Mouse (Mus musculus) gastrocnemius, postnatal 25 days (tissue): Measurements from ENCODE around the gene D17H6S53E. TPM values are rescaled to one million over a fixed set of nuclear protein-coding genes. Genes with fewer than 3 reads are reported as not detected.
A peak's percentile ranks its signal among the peaks of the same experiment; 100 is the strongest.
"Not testable (repeated sequence)": the region's sequence is repeated elsewhere in the genome, so short reads cannot be mapped to it uniquely, and the experiment has no call there.

Experiments
- DNase-seq: peaks from one replicate; pipeline ENCODE4 v3.0.0; 2022
- total RNA-seq, 2 experiments: library from RNA; stranded (reverse); gene quantifications; 1 replicate in 1 of 2; 2 replicates in 1 of 2; pipeline ENCODE4 v1.2.3; 2021

Gene D17H6S53E
- total RNA-seq, 2 experiments from 2014 or later, result 19.5 to 22.6 TPM

DNA sequence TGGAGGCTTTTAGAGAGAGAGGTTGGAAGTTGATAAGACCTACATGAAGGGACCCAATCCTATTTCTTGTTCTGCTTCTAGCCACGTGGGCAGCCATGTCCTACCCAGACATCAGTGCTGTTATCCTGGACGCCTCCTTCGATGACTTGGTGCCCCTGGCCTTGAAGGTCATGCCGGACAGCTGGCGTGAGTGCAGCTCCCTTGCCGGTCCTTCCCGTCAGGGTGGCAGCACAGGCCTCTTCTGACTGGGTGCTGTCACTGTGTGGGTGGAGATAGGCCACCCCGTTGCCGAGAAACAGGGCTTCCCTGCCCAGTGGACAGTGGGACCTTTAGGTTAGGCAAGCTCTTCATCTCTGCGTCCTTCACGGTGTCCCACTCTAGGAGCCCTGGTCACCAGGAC, 25.0 kb upstream of the D17H6S53E start:
- DNase-seq, result no peak

DNA sequence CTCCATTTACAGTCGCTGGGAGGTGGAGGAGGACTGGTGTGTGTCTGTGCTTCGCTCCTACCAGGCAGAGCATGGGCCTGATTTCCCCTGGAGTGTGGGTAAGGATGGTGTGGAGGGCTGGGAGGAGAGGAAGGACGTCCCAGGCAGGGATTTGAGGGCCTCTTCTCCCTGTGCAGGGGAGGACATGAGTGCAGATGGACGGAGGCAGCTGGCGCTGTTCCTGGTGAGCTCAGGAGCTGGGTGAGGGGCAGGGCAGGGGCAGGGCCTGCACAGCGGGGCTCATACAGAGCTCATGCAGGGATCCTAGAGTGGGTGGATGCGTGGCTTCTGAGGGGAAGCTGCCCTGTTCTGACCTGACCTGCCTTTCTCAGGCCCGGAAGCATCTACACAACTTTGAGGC, 23.9 kb upstream of the D17H6S53E start:
- no peak for DNase-seq

DNA sequence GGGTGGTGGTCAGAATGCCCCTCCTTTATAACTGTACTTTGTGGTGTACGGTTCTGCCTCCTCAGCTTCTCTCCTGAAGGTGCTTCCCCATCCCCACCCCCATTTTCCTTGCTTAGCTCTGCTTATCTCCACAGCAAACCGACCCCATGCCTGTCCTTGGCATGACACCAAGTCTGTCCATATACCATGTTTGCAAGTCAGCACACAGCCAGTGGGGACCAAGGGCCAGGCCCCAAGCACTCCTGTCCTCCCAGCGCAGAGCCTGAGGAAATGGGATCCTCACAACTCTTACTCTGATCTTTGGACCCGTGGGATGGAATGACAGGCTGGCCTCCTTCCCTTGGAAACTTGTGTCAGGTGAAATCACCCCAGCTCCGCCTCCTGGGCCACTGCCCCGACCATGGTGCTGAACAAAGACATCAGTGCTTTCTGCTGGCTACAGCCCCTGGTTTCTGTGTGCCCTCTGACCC, 22.9 kb upstream of the D17H6S53E start:
- peak; percentile 27 for DNase-seq

DNA sequence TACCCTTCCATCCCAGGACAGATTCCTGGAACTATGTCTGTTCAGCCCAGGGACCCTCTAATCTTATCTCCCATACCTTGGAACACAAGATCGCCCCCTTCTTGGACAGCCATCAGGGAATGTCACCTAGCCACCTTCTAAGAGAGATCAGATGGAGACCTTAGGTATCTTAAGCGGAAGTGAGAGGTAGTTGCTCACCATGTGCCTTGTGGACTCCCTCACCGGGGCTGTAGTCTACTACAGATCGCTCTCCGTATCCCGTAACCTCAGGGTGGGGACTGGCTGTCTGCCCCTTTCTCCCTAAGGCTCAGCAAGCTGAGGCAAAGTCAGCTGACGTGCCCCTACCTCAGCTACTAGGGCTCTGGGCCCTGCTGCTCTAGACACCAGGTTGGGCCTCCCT, 22.1 kb upstream of the D17H6S53E start:
- no peak for DNase-seq

DNA sequence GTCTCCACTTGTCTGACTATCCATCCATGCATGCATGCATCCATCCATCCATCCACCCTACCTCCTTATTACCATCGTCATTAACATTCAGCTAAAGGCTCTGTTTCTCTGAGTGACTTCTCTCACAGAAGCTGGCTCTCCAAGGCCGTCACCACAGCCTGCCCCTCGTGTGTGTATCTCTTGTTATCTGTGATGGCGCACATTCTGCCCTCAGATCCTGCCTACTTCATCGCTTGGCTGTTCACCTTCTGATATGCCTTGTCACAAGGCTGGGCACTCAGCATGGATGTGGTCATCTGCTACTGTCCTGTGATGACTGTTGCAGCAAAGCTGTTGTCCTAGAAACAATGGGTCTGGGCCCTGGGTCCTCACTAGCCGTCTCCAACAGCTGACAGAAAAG, 21.4 kb upstream of the D17H6S53E start:
- DNase-seq, result no peak

DNA sequence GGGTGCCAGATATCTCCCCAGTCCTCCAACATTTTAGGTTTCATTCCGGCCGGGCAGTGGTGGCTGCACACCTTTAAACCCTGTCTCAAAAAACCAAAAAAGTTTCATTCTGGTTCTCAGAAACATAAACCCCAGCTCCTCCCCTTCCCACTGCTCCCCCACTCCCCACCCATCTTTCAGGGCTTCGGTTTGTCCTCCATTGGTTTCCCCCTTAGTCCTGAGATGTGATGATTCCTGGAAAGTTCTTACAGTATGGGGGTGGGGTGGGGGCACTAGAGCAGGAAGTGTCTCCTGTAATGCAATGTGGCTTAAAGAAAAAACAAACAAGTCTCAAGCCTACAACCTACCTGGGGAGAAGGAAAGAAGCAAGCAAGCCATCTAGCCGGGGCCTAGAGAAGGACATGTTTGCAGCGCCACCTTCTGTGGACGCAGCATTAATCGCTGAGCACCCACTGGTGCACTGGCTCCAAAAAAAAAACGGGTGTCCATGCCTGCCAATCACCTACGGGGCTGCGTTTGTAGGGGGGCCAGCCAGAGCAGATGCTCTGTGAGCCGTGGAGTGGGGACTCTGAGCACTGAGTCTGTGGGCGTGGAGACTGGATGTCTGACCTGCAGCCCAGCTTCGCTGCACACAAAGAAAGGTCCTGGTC, 20.3 kb upstream of the D17H6S53E start:
- DNase-seq, result no peak

DNA sequence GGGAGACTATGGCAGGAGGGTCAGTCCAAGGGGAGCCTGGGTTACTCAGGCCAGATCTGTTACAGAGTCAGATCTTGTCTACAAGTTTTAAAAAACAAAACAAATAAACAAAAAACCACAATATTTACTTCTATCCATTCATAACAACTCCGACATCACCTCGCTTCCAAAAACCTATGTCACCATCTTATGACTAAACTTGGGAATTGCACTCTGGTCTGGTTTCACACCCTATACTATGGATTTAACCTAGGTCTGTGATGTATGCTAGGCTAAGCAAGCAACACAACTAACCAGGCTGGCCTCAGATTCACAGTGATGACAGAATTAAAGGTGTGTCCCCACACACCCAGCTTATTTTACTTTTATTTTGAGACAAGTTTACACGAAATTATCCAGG, 19.7 kb upstream of the D17H6S53E start:
- DNase-seq, result no peak

DNA sequence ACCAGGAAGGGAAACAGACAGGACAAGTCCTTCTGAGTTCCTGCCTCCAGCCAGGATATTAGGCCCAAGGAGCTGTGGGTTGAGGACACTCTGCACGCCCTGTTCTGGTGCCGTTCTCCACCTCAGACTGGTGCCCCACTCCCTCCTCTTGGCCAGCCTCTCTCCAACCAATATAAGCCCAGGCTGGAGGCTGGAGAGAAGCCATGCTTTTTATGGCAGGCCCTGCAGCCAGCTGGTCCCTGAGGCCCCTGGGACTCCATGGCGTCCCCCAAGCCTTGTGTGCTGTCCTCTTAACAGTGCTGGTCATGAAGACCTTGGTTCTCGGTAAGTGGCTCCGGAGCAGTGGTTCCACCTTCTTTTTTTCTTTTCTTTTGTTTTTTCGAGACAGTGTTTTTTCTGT, 18.1 kb upstream of the D17H6S53E start, which contains the start of gene Ly6g5c:
TSS of gene Ly6g5c (plus strand) at position 183 of the 400 bp plus-strand sequence.
- no peak for DNase-seq

DNA sequence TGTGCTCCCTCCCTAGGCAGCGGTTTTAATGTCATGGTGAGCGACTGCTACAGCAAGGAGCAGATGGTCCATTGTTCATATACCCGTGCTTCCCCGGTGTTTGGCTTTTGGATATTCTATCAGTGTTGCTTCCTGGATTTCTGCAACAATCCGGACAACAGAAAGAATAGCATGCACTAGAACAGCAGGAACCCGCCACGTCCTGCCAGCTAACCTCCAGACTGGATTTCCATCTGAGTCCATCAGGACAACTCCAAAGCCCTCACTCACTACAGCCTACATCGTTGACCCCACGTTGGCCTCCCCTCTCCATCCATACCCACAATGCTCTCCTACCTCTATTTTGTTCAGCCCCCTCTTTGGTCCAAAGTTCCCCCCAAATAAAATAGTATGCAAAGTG, 14.4 kb upstream of the D17H6S53E start:
- no peak for DNase-seq

DNA sequence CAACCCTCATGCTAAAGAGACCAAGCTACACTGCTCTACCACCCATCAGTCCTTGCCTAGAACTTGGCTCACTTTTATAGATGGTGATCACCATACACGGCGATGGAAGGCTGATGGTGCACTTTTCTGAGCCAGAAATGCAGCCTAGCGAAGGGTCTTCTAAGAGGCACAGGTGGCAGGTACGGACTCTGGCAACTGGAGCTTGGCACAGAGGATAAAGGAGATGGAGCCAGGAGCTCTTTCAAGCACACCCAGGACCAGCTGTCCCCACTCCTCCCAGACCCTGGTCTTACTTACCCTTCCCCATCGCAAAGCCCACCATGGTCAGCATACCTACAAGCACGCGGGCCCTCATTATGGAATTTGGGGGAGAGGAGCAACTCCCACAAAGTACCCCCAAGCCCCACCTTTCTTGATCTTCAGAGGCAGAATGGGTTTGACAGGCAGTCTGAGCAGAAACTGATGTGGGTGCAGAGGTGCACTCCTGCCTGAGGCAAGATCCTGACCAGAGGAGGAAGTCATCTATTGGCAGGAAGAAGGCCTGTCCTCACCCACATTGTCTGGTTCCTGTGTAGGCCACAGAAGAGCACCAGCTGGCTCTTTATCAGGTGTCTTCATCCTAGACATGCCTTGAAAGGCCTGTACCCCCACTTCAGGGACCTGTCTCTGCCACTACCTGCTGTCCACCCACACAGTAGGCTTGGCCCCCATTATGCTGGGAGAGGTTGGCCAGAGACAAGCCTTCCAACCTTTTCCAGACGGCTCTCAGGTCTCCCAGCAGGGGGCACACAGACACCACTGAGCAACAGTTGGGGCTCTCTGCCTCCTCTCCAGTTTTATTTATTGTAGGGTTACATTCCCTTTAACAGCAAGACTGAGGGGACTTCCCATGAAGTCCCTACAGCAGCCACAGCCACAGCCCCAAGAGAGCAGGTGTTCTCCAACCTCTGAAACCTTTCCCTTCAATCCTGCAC, 10.8 kb upstream of the D17H6S53E start, which contains the start of gene Ly6g5b:
TSS of gene Ly6g5b (minus strand) at position 383 of the 974 bp plus-strand sequence.
- no peak for DNase-seq

DNA sequence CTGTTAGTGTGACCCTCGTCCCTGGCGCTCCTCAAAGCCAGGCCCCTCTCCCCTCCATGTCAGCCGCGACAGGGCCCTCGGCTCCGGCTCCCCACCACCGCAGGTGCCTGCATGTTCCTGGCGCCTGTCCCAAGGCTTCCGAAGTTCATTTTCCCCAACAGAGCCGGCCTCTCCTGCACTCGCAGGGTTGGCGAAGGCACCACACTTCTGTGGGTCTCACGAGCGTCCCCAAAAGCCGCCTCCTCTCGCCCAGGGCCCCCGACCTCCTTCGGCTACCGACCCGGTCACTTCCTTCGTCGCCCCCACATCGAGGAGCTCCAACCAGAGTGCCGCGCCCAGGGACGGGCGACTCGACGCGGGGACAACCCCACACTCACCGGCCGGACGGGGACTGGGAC, 5.4 kb upstream of the D17H6S53E start:
- DNase-seq, result no peak

DNA sequence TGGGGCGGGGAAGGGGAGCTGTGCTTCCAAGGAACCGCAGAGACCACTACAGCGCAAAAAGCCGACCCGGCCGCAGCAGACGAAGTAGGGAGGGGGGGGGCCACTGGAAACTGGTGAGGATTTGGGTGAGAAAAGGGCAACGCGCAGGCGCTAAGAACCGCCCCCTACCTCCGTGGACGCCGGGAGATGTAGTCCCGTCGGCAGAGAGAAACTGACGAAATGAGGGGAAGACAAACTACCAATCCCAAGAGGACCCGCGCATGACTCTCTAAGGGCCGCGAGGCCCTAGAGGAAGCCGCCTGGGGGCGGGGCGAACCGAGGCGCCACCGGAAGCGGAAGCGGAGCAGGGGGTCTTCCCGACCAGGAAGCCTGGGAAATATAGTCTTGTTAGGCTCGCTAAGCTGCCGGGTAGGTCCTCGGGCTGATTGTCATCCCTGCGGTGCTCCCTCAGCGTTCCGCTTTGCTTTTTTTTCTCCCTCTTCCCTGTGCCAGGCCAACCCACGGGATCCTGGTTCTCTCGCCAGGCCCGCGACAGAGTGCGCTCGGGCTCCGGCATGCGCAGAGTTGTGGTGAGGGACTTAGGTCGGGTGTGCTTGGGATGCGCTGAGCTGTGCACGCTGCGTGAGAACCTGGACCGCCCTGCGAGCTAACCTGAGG, 4.9 kb upstream of the D17H6S53E start, which contains the start of gene Gpank1:
TSS of gene Gpank1 (plus strand) at position 313 of the 657 bp plus-strand sequence.
- DNase-seq, result peak; percentile 99

DNA sequence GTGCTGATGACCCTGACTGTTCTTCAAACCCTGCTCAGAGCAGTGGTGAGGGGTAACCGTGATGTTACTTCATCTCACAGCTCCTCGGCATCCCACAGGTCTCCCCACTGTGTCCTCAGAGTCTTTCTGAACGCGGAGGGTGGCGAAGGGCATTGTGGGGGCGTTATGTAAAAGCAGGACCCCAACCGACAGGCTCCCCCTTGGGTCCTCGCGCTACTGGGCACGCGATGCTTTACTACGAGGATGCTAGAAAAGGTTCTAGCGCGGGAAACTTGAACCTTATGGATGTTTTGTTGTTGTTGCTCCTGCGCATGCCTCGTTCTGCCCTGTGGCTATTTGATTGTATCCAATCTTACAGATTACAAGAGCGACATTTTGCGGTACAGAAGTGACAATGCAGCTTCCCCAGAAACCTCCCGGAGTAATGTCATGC, 4.3 kb upstream of the D17H6S53E start, which contains the start of gene Csnk2b:
TSS of gene Csnk2b (minus strand) at position 183 of the 433 bp plus-strand sequence.
- DNase-seq, result no peak

DNA sequence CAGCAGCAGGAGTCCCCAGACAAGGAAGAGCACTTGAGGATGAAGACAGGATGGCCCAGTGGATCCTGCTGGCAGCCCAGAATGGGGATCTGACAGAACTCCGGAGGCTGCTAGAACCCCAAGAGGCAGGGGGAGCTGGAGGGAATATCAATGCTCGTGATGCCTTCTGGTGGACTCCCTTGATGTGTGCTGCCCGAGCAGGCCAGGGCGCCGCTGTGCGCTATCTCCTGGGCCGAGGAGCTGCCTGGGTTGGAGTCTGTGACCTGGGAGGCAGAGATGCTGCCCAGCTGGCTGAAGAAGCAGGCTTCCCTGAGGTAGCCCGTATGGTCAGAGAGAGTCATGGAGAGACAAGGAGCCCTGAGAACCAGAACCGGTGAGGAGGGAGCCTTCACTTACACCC, 2.9 kb upstream of the D17H6S53E start:
- not testable (repeated sequence) for DNase-seq

DNA sequence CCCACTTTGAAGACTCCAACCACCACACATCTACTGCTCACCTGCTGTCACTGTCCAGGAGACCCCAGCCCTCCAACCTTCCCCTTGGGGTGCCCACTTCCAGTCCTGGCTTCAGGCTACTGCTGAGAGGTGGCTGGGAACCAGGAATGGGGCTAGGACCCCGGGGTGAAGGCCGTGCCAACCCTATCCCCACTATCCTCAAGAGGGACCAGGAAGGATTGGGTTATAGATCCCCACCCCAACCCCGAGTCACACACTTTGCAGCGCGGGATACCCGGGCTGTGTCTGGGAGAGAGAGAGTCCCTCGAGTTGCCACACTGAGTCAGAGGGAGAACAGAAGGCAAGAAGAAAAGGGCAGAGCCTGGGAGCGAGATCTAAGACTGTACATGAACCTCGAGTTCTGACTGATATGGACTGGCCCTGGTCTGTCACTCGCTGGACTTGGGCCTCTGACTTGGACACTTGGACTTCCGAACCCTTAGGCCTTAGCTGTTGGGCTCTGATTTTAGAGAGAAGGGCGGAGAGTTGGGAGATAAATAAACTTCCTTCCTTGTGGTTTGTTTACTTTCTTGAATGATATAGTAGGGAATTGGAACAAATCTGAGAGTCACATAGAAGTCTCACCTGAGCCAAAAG, 1.8 kb upstream of the D17H6S53E start:
- DNase-seq, result not testable (repeated sequence)

DNA sequence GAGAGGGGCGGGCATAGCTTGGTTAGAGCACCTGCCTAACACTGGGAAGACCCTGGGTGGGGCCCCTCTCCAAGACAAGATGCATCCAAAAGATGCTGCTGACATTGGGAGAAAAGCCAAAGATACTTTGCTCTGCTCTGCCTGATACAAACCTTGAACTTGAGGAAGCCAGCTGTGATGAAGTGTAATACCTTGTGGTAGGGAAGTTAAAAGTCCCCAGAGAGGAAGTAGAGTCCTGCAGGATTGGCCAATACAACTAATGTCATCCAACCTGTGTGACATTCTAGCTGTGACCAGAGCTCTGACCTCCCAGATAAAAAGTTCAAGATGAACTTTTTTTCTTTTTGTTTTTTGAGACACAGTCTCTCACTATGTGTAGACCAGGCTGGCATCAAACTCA, 1.1 kb upstream of the D17H6S53E start:
- no peak for DNase-seq

DNA sequence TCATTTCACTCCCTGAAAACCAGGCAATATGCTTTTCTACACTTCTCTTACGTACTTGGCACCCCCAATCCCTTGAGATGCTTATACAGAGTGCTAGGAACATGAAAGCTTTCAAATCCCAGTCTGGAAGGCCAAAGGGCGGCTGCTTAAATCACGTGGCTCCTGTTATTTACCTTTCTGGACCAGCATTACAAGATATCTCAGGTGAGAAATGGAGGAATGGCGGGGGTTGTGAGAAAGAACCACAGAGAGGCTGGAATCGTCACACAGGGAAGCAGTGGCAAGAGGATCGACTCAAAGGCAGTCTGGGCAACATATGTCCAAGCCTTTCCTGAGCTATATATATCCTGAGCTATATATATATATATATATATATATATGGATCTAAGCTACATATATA, 595 bp upstream of the D17H6S53E start:
- DNase-seq, result no peak

DNA sequence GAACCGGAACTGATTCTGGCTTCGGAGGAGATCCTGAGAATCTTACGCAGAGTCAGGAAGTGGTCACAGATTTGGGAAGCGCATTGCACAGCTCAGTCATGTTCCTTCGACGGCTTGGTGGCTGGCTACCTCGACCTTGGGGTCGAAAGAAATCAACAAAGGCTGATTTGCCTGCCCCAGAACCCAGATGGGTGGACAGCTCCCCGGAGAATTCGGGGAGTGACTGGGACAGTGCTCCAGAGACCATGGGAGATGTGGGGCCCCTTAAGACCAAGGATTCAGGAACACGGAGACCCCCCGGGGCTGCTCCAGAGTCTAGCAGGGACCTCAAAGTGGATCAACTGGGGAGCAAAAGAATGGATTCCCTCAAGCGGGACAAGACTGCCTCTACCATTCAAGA, 844 bp downstream of the D17H6S53E start:
- no peak for DNase-seq

DNA sequence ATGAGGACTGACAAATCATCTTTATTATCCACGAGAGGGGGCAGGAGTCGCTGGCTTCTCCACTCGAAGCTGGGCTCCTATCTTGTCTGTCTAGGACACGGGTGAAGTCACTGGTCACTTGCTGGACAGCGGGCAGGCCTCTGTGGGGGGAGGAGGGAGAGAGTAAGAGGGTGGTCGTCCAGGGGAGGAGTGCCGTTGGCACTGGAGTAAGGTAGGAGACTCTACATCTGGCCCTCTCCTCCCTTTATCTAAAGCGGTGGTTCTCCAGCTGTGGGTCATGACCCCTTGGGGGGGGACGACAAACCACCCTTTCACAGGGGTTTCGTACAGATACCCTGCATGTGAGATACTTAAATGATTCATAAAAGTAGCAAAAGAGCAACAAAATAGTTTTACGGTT, 2.8 kb downstream of the D17H6S53E start:
- no peak for DNase-seq

DNA sequence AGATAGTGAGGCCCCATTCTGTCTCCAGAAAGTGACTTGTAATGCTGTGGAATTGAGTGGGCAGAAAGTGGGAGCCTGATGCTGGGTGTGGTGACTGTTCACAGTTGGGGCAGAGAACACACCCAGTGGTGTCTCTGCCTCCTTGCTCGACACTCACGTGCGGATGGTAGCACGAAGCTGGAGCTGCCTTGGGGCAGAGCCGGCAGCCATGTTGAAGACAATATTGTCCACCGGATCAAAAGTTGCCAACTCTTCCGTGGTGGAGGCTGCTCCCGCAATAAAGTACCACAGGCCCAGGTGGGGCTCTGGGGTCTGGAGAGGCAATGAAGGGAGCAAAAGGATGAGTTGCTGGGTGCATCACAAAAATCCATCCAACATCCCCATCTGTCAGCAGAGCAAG, 4.9 kb downstream of the D17H6S53E start:
- DNase-seq, result no peak

DNA sequence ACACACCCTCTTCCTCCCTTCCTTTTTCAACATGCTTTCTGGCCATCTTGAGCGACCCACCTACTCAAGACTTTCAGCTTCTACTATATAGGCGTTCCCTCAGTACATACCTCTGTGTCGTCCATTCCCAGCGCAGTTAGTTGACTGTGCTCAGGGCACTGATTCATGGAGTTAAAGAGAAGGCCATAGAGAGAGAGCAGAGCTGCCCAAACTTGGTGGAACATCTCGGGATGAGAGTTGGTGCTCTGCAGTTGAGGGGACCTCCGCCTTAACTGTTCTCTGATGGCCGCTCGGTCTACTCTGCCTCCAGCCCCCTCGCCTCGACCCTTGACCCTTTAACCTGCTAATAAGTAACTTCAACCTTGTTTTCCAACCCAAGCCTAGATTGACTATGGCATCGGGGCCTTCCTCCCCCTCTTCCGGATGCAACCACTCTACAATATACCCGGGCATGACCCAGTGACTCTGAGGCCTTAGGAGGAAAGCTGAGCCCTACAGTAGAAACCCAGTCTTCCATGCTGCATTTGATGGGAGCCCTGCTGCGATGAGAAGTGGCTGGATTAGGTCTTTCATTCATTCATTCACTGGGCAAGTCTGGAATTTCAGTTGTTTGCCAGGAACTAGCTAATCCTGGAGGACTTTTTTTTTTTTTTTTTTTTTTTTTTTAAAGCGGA, 5.5 kb downstream of the D17H6S53E start, which contains the start of gene Apom:
TSS of gene Apom (minus strand) at position 551 of the 674 bp plus-strand sequence.
- DNase-seq, result no peak
